Mouse (Mus musculus) cerebellum, adult 9-11 months (tissue): ENCODE measurements around the gene Shtn1.

Experiments used
- DNase-seq: peaks from one replicate; pipeline ENCODE4 v3.0.0; 2022

The Shtn1 gene

GRCm38 (mm10) chr19:58963011-58963410 lies 112.9 kb downstream of the Shtn1 start:
- no peak for DNase-seq

- DNase-seq = no peak
These were observed 121.1 kb downstream of the Shtn1 start for GRCm38 (mm10) chr19:58954779-58955178.

- DNase-seq = no peak
These were observed 123.7 kb downstream of the Shtn1 start for GRCm38 (mm10) chr19:58952236-58952635.

- no peak for DNase-seq
These were observed 124.4 kb downstream of the Shtn1 start for GRCm38 (mm10) chr19:58951521-58951920.

GRCm38 (mm10) chr19:58945959-58946358 lies 129.9 kb downstream of the Shtn1 start:
- no peak for DNase-seq

GRCm38 (mm10) chr19:58942841-58943828 lies 132.8 kb downstream of the Shtn1 start, which contains the start of the genes Eno4 and Hspa12a:
Gene Eno4, plus strand, starts transcription at chr19:58943425.
Gene Hspa12a, minus strand, starts transcription at chr19:58943654.
- peak; percentile 98 for DNase-seq

GRCm38 (mm10) chr19:58933062-58933461 lies 142.8 kb downstream of the Shtn1 start:
- DNase-seq = no peak

- no peak for DNase-seq
These were observed 144.7 kb downstream of the Shtn1 start for GRCm38 (mm10) chr19:58931081-58931800.
